Mouse (Mus musculus) small intestine, adult 2 months (tissue): ENCODE results near the gene Gp1ba.

Experiments used
- CTCF ChIP-seq: fragments of 200-500 bp; IDR thresholded peaks from 2 replicates; pipeline ENCODE4 v1.5.1; 2012; ENCODE audit warnings: low read depth, mild to moderate bottlenecking, control low read depth, inconsistent platforms, low read length, moderate library complexity, mixed read lengths; ENCODE audit not compliant: insufficient replicate concordance, insufficient read length; ENCODE audit errors: extremely low read depth
- POLR2A ChIP-seq: fragments of 200-500 bp; IDR thresholded peaks from 2 replicates; pipeline ENCODE4 v1.6.1; 2012; ENCODE audit warnings: low read depth, mild to moderate bottlenecking, control low read depth, inconsistent platforms, low read length, moderate library complexity

- no peak for TF ChIP-seq CTCF
- no peak for TF ChIP-seq POLR2A
These were observed 31.6 kb downstream of the Gp1ba start for GRCm38 (mm10) chr11:70670483-70670882.
